Mouse (Mus musculus) embryo, embryonic 11 days (tissue): ENCODE measurements around the gene Atp6v1e1.

Source experiments
- DNase-seq: peaks from one replicate; pipeline ENCODE4 v3.0.0-alpha.2; 2015

Atp6v1e1 gene

DNA sequence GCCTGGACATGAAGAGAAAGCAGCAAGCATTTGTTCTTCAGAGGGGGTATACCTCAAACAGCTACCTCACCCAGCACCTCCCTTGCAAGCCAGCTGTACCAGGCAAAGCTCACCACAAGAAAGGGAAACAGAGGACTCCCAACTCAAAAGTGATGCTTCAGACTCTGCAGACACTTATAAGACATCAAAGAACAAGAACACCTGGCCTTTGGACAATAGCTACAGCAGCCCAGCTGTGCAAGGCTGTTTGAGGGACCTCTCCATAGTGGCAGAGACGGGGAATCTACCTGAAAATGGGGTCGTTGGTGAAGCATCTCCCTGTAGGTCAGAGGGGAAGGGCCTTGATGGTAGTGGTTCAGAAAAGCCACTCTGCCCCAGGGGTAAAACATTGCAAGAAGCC, 61.4 kb downstream of the Atp6v1e1 start:
- DNase-seq = no peak

DNA sequence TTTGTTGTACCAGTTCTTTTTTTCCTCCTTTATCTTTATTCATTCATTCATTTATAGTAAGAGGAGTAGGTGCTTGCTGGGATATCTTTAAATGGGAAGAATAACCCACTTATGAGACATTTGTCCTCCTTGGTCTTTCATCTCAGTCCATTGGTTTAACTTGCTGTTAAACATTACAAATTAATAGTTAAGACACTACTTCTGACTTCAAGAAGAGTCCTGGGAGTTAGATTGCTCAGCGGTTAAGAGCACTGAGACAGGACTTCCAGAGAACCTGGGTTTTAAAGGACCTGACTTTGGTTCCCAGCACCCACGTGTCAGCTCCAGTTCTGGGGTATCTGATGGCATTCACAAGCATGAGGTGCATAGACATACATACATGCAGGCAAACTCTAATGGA, 76.2 kb downstream of the Atp6v1e1 start:
- DNase-seq = no peak
